Mouse (Mus musculus) stomach, postnatal 0 days (tissue): ENCODE results near the gene Midn.

Experiments
- CTCF ChIP-seq: IDR thresholded peaks from 2 replicates; pipeline ENCODE4 v1.5.1; 2016; ENCODE audit warnings: antibody characterized with exemption, low read depth, mild to moderate bottlenecking, moderate library complexity
- EP300 ChIP-seq: optimal IDR thresholded peaks from 2 replicates; pipeline ENCODE3; 2016; ENCODE audit warnings: antibody characterized with exemption

- TF ChIP-seq CTCF = no peak
- TF ChIP-seq EP300 = no peak
Measured at GRCm38 (mm10) chr10:80170601-80171021, 22.5 kb downstream of the Midn start.
